Mouse (Mus musculus) embryo, embryonic 11.5 days (tissue): ENCODE results near the gene Wdr35.
"Not testable (repeated sequence)": the region's sequence is repeated elsewhere in the genome, so short reads cannot be mapped to it uniquely, and the experiment has no call there.

Experiments used
- DNase-seq: peaks from one replicate; pipeline ENCODE4 v3.0.0-alpha.2; 2012; ENCODE audit warnings: low read depth, low spot score

Wdr35 gene

GRCm38 (mm10) chr12:9007146-9007545, 33.5 kb downstream of the Wdr35 start:
- no peak for DNase-seq

- no peak for DNase-seq
Measured at GRCm38 (mm10) chr12:9007811-9008210, 34.1 kb downstream of the Wdr35 start.

GRCm38 (mm10) chr12:9010311-9010710, 36.6 kb downstream of the Wdr35 start:
- no peak for DNase-seq

- DNase-seq = no peak
Measured at GRCm38 (mm10) chr12:9016376-9016775, 42.7 kb downstream of the Wdr35 start.

- no peak for DNase-seq
Measured at GRCm38 (mm10) chr12:9020431-9020830, 46.7 kb downstream of the Wdr35 start.

GRCm38 (mm10) chr12:9020986-9021385, 47.3 kb downstream of the Wdr35 start:
- DNase-seq = no peak

GRCm38 (mm10) chr12:9023031-9023430, 49.3 kb downstream of the Wdr35 start:
- DNase-seq = no peak

- no peak for DNase-seq
Measured at GRCm38 (mm10) chr12:9024071-9024470, 50.4 kb downstream of the Wdr35 start.

GRCm38 (mm10) chr12:9024736-9025135, 51.0 kb downstream of the Wdr35 start:
- no peak for DNase-seq

GRCm38 (mm10) chr12:9026843-9027242, 53.2 kb downstream of the Wdr35 start:
- no peak for DNase-seq

GRCm38 (mm10) chr12:9028816-9029215, 55.1 kb downstream of the Wdr35 start:
- not testable (repeated sequence) for DNase-seq

- no peak for DNase-seq
Measured at GRCm38 (mm10) chr12:9029506-9029887, 55.8 kb downstream of the Wdr35 start.

- peak; percentile 89 for DNase-seq
Measured at GRCm38 (mm10) chr12:9029888-9030723, 56.4 kb downstream of the Wdr35 start, which contains the start of gene Ttc32. Gene Ttc32, plus strand, starts transcription at chr12:9029997.

GRCm38 (mm10) chr12:9031166-9031565, 57.5 kb downstream of the Wdr35 start:
- DNase-seq = no peak

- DNase-seq = no peak
Measured at GRCm38 (mm10) chr12:9033140-9033539, 59.4 kb downstream of the Wdr35 start.

- DNase-seq = no peak
Measured at GRCm38 (mm10) chr12:9036409-9036808, 62.7 kb downstream of the Wdr35 start.

GRCm38 (mm10) chr12:9040177-9040576, 66.5 kb downstream of the Wdr35 start:
- no peak for DNase-seq

- no peak for DNase-seq
Measured at GRCm38 (mm10) chr12:9040686-9041085, 67.0 kb downstream of the Wdr35 start.

- no peak for DNase-seq
Measured at GRCm38 (mm10) chr12:9042316-9042715, 68.6 kb downstream of the Wdr35 start.

GRCm38 (mm10) chr12:9042759-9043158, 69.1 kb downstream of the Wdr35 start:
- DNase-seq = no peak

GRCm38 (mm10) chr12:9044666-9045065, 71.0 kb downstream of the Wdr35 start:
- DNase-seq = no peak

- no peak for DNase-seq
Measured at GRCm38 (mm10) chr12:9046674-9047073, 73.0 kb downstream of the Wdr35 start.

GRCm38 (mm10) chr12:9048090-9048489, 74.4 kb downstream of the Wdr35 start:
- DNase-seq = no peak

- no peak for DNase-seq
Measured at GRCm38 (mm10) chr12:9050824-9051223, 77.1 kb downstream of the Wdr35 start.
